In genomic region chr5:121895117-121895756, GRCm38 (mm10) we compare ENCODE assay signal across 11 mouse cellular contexts. TPM values are rescaled to one million over a fixed set of nuclear protein-coding genes. Genes with fewer than 3 reads are reported as not detected.
DNase-seq lines count a peak whose midpoint lies in the region; ATAC-seq and TF ChIP-seq lines count a peak whose summit lies in the region.
"Had no signal": no experiment of that assay in that cellular context is flagged by ENCODE, and none has a peak within 500 bp of the region (broad histone marks: within the 10 kb centered on the region; RNA-seq: fewer than 3 reads in every experiment).

No protein-coding gene starts in this region.

- 67% methylated on average over 24 of the region's 24 CpGs for WGBS in limb, embryonic 10.5 days
- 73% methylated on average over 24 of the region's 24 CpGs for WGBS in liver, embryonic 11.5 days

- peaks cover 53% of the 10 kb centered on the region for H3K4me1 ChIP-seq in E14TG2a.4 (replicated peaks; ENCODE audit: low read depth, low read length)
- H3K4me1 ChIP-seq in cortical plate, adult 2 months (ENCODE audit: control insufficient read depth, insufficient read depth, low read length), result peaks cover 4% of the 10 kb centered on the region
- H3K4me1 ChIP-seq in limb, embryonic 10.5 days, result peaks cover 27% of the 10 kb centered on the region
- H3K4me1 ChIP-seq in liver, embryonic 11.5 days (replicated peaks; ENCODE audit: control insufficient read depth, insufficient read depth, low read length), result no peaks in the 10 kb centered on the region

- intact Hi-C loops in heart, postnatal 10 days (cut with DNase I), result no loop called here

- no peaks in the 10 kb centered on the region for H3K9me3 ChIP-seq in E14TG2a.4 (ENCODE audit: low read length)
- no peaks in the 10 kb centered on the region for H3K9me3 ChIP-seq in limb, embryonic 10.5 days (replicated peaks)
- H3K9me3 ChIP-seq in liver, embryonic 11.5 days (ENCODE audit: control insufficient read depth, low read length), result no peaks in the 10 kb centered on the region

- H3K27ac ChIP-seq in cortical plate, adult 2 months (ENCODE audit: insufficient read depth, low read length), result peak overlapping the region; percentile 7; the same call in 1 of the 2 replicates
- H3K27ac ChIP-seq in limb, embryonic 10.5 days, result 0 out of 2 replicates have a peak overlapping the region, but pooled peaks have one; percentile 36
- no peak overlapping the region for H3K27ac ChIP-seq in liver, embryonic 11.5 days (ENCODE audit: low read depth, low read length)

- DNase-seq in heart, postnatal 10 days, result peak; percentile 21 to 26
- no peak for DNase-seq in heart, adult 9 months (ENCODE audit: low spot score in 2 of 2)
- no peak for DNase-seq in limb, embryonic 10.5 days (ENCODE audit: low spot score)
- DNase-seq in liver, embryonic 11.5 days (ENCODE audit: low spot score), result no peak
- no peak for DNase-seq in thymus, postnatal 10 days (ENCODE audit: low spot score in 2 of 2)
- no peak for DNase-seq in right cerebral cortex, adult 18-20 months
- DNase-seq: liver, postnatal 0 days; thymus, adult 2 months had no signal

- H3K4me2 ChIP-seq in liver, embryonic 11.5 days, result no peak overlapping the region

- H3K36me3 ChIP-seq in E14TG2a.4 (ENCODE audit: insufficient read depth, low read length), result no peaks in the 10 kb centered on the region
- H3K36me3 ChIP-seq in limb, embryonic 10.5 days, result no peaks in the 10 kb centered on the region
- H3K36me3 ChIP-seq in liver, embryonic 11.5 days (ENCODE audit: control insufficient read depth, insufficient read depth, low read length), result no peaks in the 10 kb centered on the region

- no peak overlapping the region for H3K9ac ChIP-seq in liver, embryonic 11.5 days (ENCODE audit: low read depth, low read length)
- H3K9ac ChIP-seq: liver, postnatal 0 days had no signal

- H3K4me3 ChIP-seq in E14TG2a.4 (replicated peaks; ENCODE audit: low read length), result 0 out of 2 replicates have a peak overlapping the region, but pooled peaks have one; percentile 26
- no peak overlapping the region for H3K4me3 ChIP-seq in cortical plate, adult 2 months (ENCODE audit: insufficient read depth, low read length)
- H3K4me3 ChIP-seq in limb, embryonic 10.5 days, result no peak overlapping the region
- no peak overlapping the region for H3K4me3 ChIP-seq in liver, embryonic 11.5 days (ENCODE audit: low read depth, low read length)

- TF ChIP-seq CTCF in E14TG2a.4 (conservative IDR thresholded peaks at IDR 0.05; ENCODE audit: low read length), result no peak
- no peak for TF ChIP-seq CTCF in cortical plate, adult 2 months (IDR thresholded peaks at IDR 0.05; ENCODE audit: extremely low read depth, insufficient read depth, low read length)

- ATAC-seq in liver, embryonic 11.5 days (replicated peaks; ENCODE audit: low FRiP score), result no peak
- ATAC-seq: intestine, postnatal 0 days; liver, postnatal 0 days had no signal

- H3K27me3 ChIP-seq in E14TG2a.4 (ENCODE audit: insufficient read depth, low read length), result peaks cover 27% of the 10 kb centered on the region
- peaks cover 20% of the 10 kb centered on the region; the same call in 1 of the 2 replicates for H3K27me3 ChIP-seq in limb, embryonic 10.5 days (ENCODE audit: low read depth, poor library complexity, severe bottlenecking)
- H3K27me3 ChIP-seq in liver, embryonic 11.5 days (replicated peaks; ENCODE audit: control insufficient read depth, insufficient read depth, low read length), result no peaks in the 10 kb centered on the region

- TF ChIP-seq POLR2A in cortical plate, adult 2 months (IDR thresholded peaks at IDR 0.05; ENCODE audit: extremely low read depth, insufficient read depth, low read length), result no peak

RNA-seq across cellular contexts. Expression of gene Pheta1, which starts 46.5 kb away (rescaled TPM):
- 10 to 100 TPM; 13.3 to 15.2 TPM for total RNA-seq in heart, postnatal 10 days (2021)
- polyA plus RNA-seq in cortical plate, adult 2 months (2012; rRNA removed), result 12.9 and 13.2 TPM in 2 replicates
- 60.2 and 67.0 TPM in 2 replicates for polyA plus RNA-seq in limb, embryonic 10.5 days (2016; fragmentation: Nextera tagmentation; extraction: Ambion mirVana)
- 12.1 and 13.7 TPM in 2 replicates for polyA plus RNA-seq in liver, embryonic 11.5 days (2014; fragmentation: Nextera tagmentation; extraction: Ambion mirVana)

RNA-seq across cellular contexts. Expression of gene Sh2b3, which starts 57.8 kb away (rescaled TPM):
- 10 to 100 TPM; 38.2 to 38.7 TPM for total RNA-seq in heart, postnatal 10 days (2021)
- polyA plus RNA-seq in cortical plate, adult 2 months (2012; rRNA removed), result 19.4 and 19.6 TPM in 2 replicates
- polyA plus RNA-seq in limb, embryonic 10.5 days (2016; fragmentation: Nextera tagmentation; extraction: Ambion mirVana), result 10.9 and 11.2 TPM in 2 replicates
- 14.7 and 15.7 TPM in 2 replicates for polyA plus RNA-seq in liver, embryonic 11.5 days (2014; fragmentation: Nextera tagmentation; extraction: Ambion mirVana)

Comparison
In these comparisons a context has a peak if more than half of its experiments do, and no peak if none do; other contexts are left out.
1. DNase-seq: peak in heart, postnatal 10 days (2 of 2); none in heart, adult 9 months (0 of 2), limb, embryonic 10.5 days (single experiment), liver, embryonic 11.5 days (single experiment), thymus, postnatal 10 days (0 of 2) and right cerebral cortex, adult 18-20 months (single experiment).